Mouse (Mus musculus): ENCODE measurements around the gene Krtcap2. TPM values are rescaled to one million over a fixed set of nuclear protein-coding genes. Genes with fewer than 3 reads are reported as not detected.
A peak's percentile ranks its signal among the peaks of the same experiment; 100 is the strongest.

The Krtcap2 gene
- polyA plus RNA-seq, 1 experiment from 2014 or later, result 196 TPM

DNA sequence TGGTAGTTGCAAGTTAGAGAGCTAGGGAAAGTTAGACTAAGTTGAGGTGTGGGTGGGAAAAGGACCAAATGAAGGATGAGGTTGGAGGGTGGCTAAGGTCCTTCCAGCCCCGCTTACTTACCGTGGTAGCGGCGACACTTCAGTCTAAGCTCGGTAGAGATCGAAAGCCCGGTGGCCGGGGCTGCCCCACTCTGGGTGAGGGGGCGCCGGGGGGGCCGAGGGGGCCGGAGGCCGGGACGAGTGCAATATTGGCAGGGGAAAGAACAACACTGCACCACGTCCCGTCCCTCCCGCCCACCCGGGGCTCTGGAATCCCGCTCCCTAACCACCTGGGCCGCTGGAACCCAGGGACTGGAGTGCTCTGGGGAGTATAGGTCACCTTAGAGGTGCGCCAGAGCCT, 18.9 kb upstream of the Krtcap2 start, which contains the start of gene Mtx1:
Gene Mtx1, minus strand, starts transcription at position 189 of the 400 bp plus-strand sequence.
- peak within 1 kb of the TSS; percentile 46 for H3K9ac ChIP-seq
- no peak for ATAC-seq (ENCODE audit: low FRiP score, low read depth)
- H3K27me3 ChIP-seq, result no peaks in the 10 kb centered on the region
- H3K9me3 ChIP-seq, result no peaks in the 10 kb centered on the region
- peak within 1 kb of the TSS; percentile 84 for H3K27ac ChIP-seq (replicated peaks)
- WGBS, result 2% methylated on average over 21 of the region's 21 CpGs
- H3K36me3 ChIP-seq, result no peaks in the 10 kb centered on the region
- H3K4me3 ChIP-seq, result peak within 1 kb of the TSS; percentile 41
- H3K4me1 ChIP-seq (replicated peaks), result peaks cover 56% of the 10 kb centered on the region
- peak within 1 kb of the TSS; percentile 67 for H3K4me2 ChIP-seq

DNA sequence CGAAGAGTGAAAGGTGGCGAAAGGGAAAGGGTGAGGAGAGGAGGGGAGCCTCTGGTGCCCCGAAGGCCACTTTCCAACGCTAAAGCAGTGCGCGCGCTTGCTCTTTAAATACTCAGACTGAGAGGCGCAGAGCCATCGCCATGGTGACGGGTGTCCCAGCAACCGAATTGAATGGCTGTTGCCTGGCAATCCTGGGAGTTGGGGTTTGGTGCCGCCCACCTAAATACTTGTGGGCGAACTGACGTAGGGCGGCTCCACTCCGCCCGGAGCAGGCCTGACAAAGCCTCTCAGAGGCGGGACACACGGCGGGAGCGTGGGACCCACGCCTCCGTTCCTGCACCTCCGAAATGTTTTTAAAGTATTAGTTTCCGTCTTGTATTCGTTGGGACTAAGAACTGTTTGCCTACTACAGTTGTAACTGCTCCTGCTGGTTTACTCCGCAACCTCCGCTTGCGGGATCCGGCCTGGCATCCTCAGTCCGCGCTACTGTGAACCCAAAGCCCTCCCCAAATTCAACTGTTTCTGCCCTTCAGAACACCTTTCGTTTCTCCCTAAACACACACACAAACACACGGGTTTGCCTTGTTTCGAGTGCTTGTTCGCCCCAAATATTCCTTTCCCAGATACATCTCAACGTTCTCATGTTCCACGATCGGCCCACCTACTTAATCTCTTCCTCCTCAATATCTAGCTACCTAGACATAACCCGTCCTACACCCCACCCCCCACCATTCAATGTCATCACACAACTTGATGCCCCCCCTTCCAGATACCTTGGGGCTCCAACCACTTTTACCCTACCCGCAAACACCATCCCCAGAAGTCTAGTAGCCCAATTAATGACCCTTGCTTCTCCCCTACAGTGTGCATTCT, 18.2 kb upstream of the Krtcap2 start:
- Histone ChIP-seq H3K4me2 (peak overlapping the region; percentile 67), H3K4me1 (replicated peaks) (peaks cover 56% of the 10 kb centered on the region), H3K27ac (replicated peaks) (peak overlapping the region; percentile 84), H3K4me3 (peak overlapping the region; percentile 41), H3K36me3 (no peaks in the 10 kb centered on the region), H3K27me3 (no peaks in the 10 kb centered on the region), H3K9ac (peak overlapping the region; percentile 46), H3K9me3 (no peaks in the 10 kb centered on the region)
- peak; percentile 80 for ATAC-seq (ENCODE audit: low FRiP score, low read depth)
- WGBS, result 3% methylated on average over 41 of the region's 41 CpGs

DNA sequence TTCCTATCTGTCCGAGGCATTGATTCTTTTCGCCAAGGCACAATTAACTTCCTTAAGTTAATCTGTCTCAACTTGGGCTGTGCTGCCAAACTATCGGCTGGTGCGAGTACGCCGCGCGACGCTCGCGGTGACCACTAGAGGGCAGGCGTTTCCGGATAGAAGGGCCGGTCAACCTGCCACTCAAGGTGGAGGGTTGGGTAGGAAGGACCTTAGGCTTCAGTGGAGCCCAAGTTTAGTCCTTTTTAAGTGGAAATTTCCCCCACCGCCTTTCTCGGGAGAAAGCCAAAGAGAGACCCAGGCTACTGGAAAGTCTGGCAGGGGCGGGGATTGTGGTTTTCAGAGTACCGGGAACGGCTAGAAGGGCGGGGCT, 17.6 kb upstream of the Krtcap2 start:
- peak; percentile 40 for ATAC-seq (ENCODE audit: low FRiP score, low read depth)
- H3K4me1 ChIP-seq (replicated peaks), result peaks cover 56% of the 10 kb centered on the region

DNA sequence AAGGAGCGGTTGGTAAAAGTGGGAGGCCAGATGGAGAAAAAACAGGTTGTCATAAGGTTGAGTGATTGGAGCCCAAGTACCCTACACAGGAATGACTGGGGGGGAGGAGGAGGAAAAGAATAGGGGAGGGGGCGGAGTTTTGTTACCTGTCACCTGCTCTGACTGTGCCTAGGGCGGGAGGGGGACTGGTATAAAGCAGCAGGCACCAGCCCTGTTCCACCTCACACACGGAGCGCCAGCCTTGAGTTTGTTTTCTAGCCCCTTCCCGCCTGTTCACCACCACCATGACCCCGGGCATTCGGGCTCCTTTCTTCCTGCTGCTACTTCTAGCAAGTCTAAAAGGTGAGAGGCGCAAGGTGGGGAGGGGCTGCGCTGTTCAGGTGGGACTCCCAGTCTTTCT, 16.9 kb upstream of the Krtcap2 start, which contains the start of gene Muc1:
Gene Muc1, plus strand, starts transcription at position 222 of the 400 bp plus-strand sequence.
- no peaks in the 10 kb centered on the region for H3K9me3 ChIP-seq
- H3K4me2 ChIP-seq, result peak within 1 kb of the TSS; percentile 67
- H3K27me3 ChIP-seq, result no peaks in the 10 kb centered on the region
- peaks cover 51% of the 10 kb centered on the region for H3K4me1 ChIP-seq (replicated peaks)
- peak within 1 kb of the TSS; percentile 30; the same call in 1 of the 2 replicates for H3K9ac ChIP-seq
- peaks cover 5% of the 10 kb centered on the region; the same call in 1 of the 2 replicates for H3K36me3 ChIP-seq
- 39% methylated on average over 10 of the region's 10 CpGs for WGBS
- peak within 1 kb of the TSS; percentile 41 for H3K4me3 ChIP-seq
- H3K27ac ChIP-seq (replicated peaks), result peak within 1 kb of the TSS; percentile 84
- no peak for ATAC-seq (ENCODE audit: low FRiP score, low read depth)

More for the DNA sequence above, 17.6 kb upstream of the Krtcap2 start:
- Histone ChIP-seq H3K27ac (replicated peaks) (peak overlapping the region; percentile 84), H3K9me3 (no peaks in the 10 kb centered on the region), H3K4me3 (peak overlapping the region; percentile 41), H3K9ac (peak overlapping the region; percentile 19; the same call in 1 of the 2 replicates), H3K36me3 (no peaks in the 10 kb centered on the region), H3K4me2 (peak overlapping the region; percentile 67), H3K27me3 (no peaks in the 10 kb centered on the region)
- under 1% methylated on average over 20 of the region's 20 CpGs for WGBS

DNA sequence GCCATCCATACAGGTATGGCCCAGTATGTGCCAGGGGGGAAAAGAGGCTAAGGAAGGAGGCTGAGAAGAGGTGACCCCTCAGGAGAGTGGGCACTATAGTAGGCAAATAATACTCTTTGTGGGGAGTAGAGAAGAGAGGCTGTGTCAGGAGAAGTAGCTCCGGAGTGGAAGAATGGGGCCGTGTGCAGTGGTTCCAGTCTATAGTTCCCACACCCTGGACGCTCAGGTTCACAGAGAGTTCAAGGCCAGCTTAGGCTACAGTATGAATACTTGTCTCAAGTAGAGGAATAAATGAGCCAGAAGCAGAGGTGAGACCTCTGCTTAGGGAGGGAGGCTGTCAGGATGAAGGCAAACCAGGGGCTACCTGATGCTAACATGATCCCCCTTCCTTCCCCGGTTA, 16.5 kb upstream of the Krtcap2 start:
- 56% methylated on average over 4 of the region's 4 CpGs for WGBS

DNA sequence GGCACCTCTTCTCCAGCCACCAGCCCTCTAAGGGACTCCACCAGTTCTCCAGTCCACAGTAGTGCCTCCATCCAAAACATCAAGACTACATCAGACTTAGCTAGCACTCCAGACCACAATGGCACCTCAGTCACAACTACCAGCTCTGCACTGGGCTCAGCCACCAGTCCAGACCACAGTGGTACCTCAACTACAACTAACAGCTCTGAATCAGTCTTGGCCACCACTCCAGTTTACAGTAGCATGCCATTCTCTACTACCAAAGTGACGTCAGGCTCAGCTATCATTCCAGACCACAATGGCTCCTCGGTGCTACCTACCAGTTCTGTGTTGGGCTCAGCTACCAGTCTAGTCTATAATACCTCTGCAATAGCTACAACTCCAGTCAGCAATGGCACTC, 15.2 kb upstream of the Krtcap2 start:
- peaks cover 35% of the 10 kb centered on the region for H3K4me1 ChIP-seq (replicated peaks)
- no peak overlapping the region for H3K4me2 ChIP-seq
- WGBS, result 95% methylated on average over 2 of the region's 2 CpGs
- H3K4me3 ChIP-seq, result no peak overlapping the region
- H3K9ac ChIP-seq, result no peak overlapping the region
- H3K9me3 ChIP-seq, result no peaks in the 10 kb centered on the region
- H3K27me3 ChIP-seq, result no peaks in the 10 kb centered on the region
- ATAC-seq (ENCODE audit: low FRiP score, low read depth), result no peak
- peaks cover 22% of the 10 kb centered on the region for H3K36me3 ChIP-seq
- no peak overlapping the region for H3K27ac ChIP-seq (replicated peaks)

More for the DNA sequence above, 16.5 kb upstream of the Krtcap2 start:
- Histone ChIP-seq H3K36me3 (peaks cover 9% of the 10 kb centered on the region), H3K9me3 (no peaks in the 10 kb centered on the region), H3K4me2 (no peak overlapping the region), H3K9ac (no peak overlapping the region), H3K4me1 (replicated peaks) (peaks cover 47% of the 10 kb centered on the region), H3K4me3 (no peak overlapping the region), H3K27ac (replicated peaks) (no peak overlapping the region), H3K27me3 (no peaks in the 10 kb centered on the region)
- ATAC-seq (ENCODE audit: low FRiP score, low read depth), result no peak

DNA sequence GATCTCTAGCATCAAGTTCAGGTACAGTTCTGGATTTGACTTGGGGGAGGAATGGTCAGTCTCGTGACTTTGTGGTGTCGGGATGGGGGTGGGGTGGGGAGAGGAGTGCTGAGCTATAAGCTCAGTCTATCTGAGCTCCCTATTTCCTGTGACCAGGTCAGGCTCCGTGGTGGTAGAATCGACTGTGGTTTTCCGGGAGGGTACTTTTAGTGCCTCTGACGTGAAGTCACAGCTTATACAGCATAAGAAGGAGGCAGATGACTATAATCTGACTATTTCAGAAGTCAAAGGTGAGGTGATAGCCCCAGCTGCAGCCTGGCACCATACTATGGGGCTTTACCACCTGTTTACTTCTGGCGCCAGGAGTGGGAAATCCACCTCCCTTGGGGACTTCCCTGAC, 14.4 kb upstream of the Krtcap2 start:
- Histone ChIP-seq H3K4me2 (no peak overlapping the region), H3K9ac (no peak overlapping the region), H3K4me3 (no peak overlapping the region), H3K9me3 (no peaks in the 10 kb centered on the region), H3K27me3 (no peaks in the 10 kb centered on the region), H3K4me1 (replicated peaks) (peaks cover 27% of the 10 kb centered on the region), H3K27ac (replicated peaks) (no peak overlapping the region), H3K36me3 (peaks cover 29% of the 10 kb centered on the region)
- 78% methylated on average over 7 of the region's 7 CpGs for whole genome bisulfite sequencing
- ATAC-seq (ENCODE audit: low FRiP score, low read depth), result no peak

DNA sequence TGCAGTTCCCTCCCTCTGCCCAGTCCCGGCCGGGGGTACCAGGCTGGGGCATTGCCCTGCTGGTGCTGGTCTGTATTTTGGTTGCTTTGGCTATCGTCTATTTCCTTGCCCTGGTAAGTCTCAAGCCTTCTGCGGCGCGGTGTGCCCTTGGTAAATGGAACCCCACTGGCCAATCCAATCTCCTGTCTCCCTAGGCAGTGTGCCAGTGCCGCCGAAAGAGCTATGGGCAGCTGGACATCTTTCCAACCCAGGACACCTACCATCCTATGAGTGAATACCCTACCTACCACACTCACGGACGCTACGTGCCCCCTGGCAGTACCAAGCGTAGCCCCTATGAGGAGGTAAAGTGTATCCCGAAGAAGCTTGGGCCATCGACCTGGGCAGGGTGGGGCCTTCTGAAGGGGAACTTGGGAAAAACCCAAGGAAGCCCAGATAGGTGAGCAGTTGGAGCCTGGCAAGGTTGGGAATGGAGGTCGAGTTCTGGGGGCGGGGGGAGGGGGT, 13.9 kb upstream of the Krtcap2 start:
- H3K4me1 ChIP-seq (replicated peaks), result peaks cover 22% of the 10 kb centered on the region
- WGBS, result 80% methylated on average over 16 of the region's 16 CpGs
- ATAC-seq (ENCODE audit: low FRiP score, low read depth), result no peak

DNA sequence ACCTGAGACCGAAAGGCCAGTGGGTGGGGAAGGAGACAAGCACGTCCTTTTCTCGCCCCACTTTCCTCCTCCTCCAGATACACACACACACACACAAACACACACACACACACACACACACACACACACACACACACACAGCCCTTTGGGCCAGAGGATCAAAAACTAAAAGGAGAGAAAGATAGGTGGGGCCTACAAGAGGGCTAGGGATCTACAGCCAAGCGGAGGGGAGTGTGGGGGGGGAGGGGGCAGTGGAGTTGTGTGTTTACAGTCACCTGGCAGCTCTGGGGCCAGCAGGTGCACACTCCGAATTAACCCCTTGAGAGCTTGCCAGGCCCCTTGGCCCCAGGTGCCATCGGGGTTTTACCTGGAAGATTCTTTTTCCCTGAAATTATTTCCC, 13.2 kb upstream of the Krtcap2 start:
- peaks cover 41% of the 10 kb centered on the region for H3K36me3 ChIP-seq
- no peaks in the 10 kb centered on the region for H3K27me3 ChIP-seq
- H3K9me3 ChIP-seq, result no peaks in the 10 kb centered on the region
- H3K4me3 ChIP-seq, result no peak overlapping the region
- no peak overlapping the region for H3K27ac ChIP-seq (replicated peaks)
- no peak overlapping the region for H3K9ac ChIP-seq
- no peak overlapping the region for H3K4me2 ChIP-seq
- no peak for ATAC-seq (ENCODE audit: low FRiP score, low read depth)
- peaks cover 14% of the 10 kb centered on the region for H3K4me1 ChIP-seq (replicated peaks)
- WGBS, result 80% methylated on average over 6 of the region's 6 CpGs

More for the DNA sequence above, 13.9 kb upstream of the Krtcap2 start:
- Histone ChIP-seq H3K9ac (no peak overlapping the region), H3K27me3 (no peaks in the 10 kb centered on the region), H3K27ac (replicated peaks) (no peak overlapping the region), H3K4me3 (no peak overlapping the region), H3K9me3 (no peaks in the 10 kb centered on the region), H3K4me2 (no peak overlapping the region), H3K36me3 (peaks cover 34% of the 10 kb centered on the region)

DNA sequence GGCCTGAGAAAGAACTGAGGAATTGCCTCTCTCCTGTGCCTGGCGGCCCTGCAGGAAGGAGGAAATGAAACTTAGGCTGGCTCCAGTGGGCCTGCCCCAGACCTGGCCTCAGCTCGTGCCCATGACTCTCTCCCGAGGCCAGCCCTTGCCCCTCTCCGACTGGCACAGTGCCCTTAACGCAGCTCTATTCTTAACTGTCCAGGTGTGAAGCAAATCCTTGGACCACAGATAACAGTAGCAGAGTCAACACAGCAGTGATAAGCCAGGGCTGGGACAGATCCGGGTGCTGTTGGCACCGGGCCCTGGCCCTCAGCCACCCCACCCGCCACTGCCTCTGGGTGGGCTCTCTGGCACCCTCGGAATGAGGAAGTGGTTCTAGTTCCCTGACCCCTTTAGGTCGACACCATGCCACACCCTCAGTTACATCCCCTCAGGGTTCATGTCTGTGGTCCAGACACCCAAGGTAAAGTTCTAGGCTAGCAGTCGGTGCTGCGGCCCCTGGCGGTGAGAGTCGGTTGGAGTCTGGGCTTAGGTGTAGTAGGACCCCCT, 12.1 kb upstream of the Krtcap2 start:
- Histone ChIP-seq H3K27ac (replicated peaks) (no peak overlapping the region), H3K27me3 (no peaks in the 10 kb centered on the region), H3K4me3 (no peak overlapping the region), H3K9ac (no peak overlapping the region), H3K4me1 (replicated peaks) (peaks cover 5% of the 10 kb centered on the region), H3K9me3 (no peaks in the 10 kb centered on the region), H3K4me2 (no peak overlapping the region), H3K36me3 (peaks cover 51% of the 10 kb centered on the region)
- ATAC-seq (ENCODE audit: low FRiP score, low read depth), result no peak
- 86% methylated on average over 14 of the region's 14 CpGs for WGBS

DNA sequence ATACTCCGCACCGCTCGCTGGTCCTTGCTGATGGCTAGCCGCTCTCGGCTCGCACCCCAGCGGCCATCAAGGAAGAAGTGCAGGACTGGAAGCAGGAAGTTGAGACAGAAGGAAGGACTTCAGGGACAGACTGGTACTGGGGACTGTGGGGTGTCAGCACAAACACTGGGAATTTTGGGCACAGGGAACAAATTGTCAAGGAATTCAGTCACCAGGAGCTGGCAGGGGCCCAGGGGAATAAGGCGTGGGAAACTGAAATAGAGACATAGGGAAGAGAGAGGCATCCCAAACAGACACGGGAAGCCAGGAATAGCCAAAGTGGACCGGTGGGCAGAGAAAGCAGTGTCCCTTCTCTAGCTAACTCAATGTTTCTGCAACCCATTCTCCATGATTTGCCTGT, 9.2 kb upstream of the Krtcap2 start:
- 93% methylated on average over 10 of the region's 10 CpGs for WGBS
- H3K4me3 ChIP-seq, result no peak overlapping the region
- no peaks in the 10 kb centered on the region for H3K4me1 ChIP-seq (replicated peaks)
- ATAC-seq (ENCODE audit: low FRiP score, low read depth), result no peak
- no peak overlapping the region for H3K27ac ChIP-seq (replicated peaks)
- no peaks in the 10 kb centered on the region for H3K27me3 ChIP-seq
- no peak overlapping the region for H3K9ac ChIP-seq
- no peak overlapping the region for H3K4me2 ChIP-seq
- peaks cover 80% of the 10 kb centered on the region for H3K36me3 ChIP-seq
- no peaks in the 10 kb centered on the region for H3K9me3 ChIP-seq

DNA sequence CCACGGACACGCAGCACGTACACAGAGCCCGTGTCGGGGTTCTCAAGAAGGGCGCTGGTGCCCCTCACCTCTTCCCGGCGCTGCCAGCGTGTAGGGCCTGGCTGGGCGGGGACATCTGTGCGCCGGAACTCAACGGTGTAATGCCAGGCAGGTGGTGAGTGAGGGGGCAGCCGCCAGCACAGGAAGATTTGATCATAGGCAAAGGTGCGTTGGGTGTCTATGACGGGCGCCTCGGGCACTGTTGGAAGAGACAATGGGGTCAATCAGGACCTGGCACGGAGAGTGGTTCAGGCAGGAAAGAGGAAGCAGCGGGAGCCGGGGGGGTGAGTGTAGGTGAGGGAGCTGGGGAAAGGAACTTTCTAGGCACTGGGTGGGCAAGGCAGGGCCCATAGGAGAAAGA, 8.1 kb upstream of the Krtcap2 start:
- Histone ChIP-seq H3K36me3 (peaks cover 88% of the 10 kb centered on the region), H3K4me2 (no peak overlapping the region), H3K27me3 (no peaks in the 10 kb centered on the region), H3K4me1 (replicated peaks) (peaks cover 7% of the 10 kb centered on the region), H3K9ac (no peak overlapping the region), H3K4me3 (no peak overlapping the region), H3K9me3 (no peaks in the 10 kb centered on the region), H3K27ac (replicated peaks) (no peak overlapping the region)
- no peak for ATAC-seq (ENCODE audit: low FRiP score, low read depth)
- 92% methylated on average over 21 of the region's 21 CpGs for whole genome bisulfite sequencing
